Mouse (Mus musculus): ENCODE data around the gene Capg.

- TF ChIP-seq POLR2A (IDR thresholded peaks at IDR 0.05; ENCODE audit: insufficient read depth, low read depth, low read length) (no peak), CTCF (IDR thresholded peaks at IDR 0.05; ENCODE audit: insufficient read depth, low read depth, low read length) (no peak)
Measured at GRCm38 (mm10) chr6:72518842-72519241, 25.3 kb upstream of the Capg start.

Data from olfactory bulb, adult 2 months (tissue).